Mouse (Mus musculus): ENCODE data around the gene Dclre1b.

GRCm38 (mm10) chr3:103782844-103783609 is 26.2 kb downstream of the Dclre1b start:
- no peak for TF ChIP-seq CTCF (IDR thresholded peaks at IDR 0.05; ENCODE audit: control insufficient read depth, insufficient read depth, insufficient read length)
- no peak for TF ChIP-seq MYOD1 (IDR thresholded peaks at IDR 0.05; ENCODE audit: control insufficient read depth, insufficient read length, low read depth)
- TF ChIP-seq FOSL1 (IDR thresholded peaks at IDR 0.05; ENCODE audit: insufficient read depth, low read length, poor library complexity, severe bottlenecking), result no peak
- TF ChIP-seq USF1 (IDR thresholded peaks at IDR 0.05; ENCODE audit: low read depth), result no peak
- no peak for TF ChIP-seq MAX (IDR thresholded peaks at IDR 0.05)
- no peak for TF ChIP-seq MYOG (IDR thresholded peaks at IDR 0.05; ENCODE audit: control insufficient read depth, extremely low read depth, insufficient read length)
